Mouse (Mus musculus): ENCODE data around the gene Eno1. TPM values are rescaled to one million over a fixed set of nuclear protein-coding genes. Genes with fewer than 3 reads are reported as not detected.

Eno1 gene
- polyA plus RNA-seq, 1 experiment from 2014 or later: 2,045 TPM

GRCm38 (mm10) chr4:150223830-150224229 is 12.7 kb upstream of the Eno1 start:
- peaks cover 8% of the 10 kb centered on the region; the same call in 1 of the 2 replicates for H3K4me1 ChIP-seq (ENCODE audit: insufficient read depth, low read length)
- no peak overlapping the region for H3K27ac ChIP-seq (ENCODE audit: low read length)
- H3K9ac ChIP-seq (replicated peaks; ENCODE audit: low read length): no peak overlapping the region
- no peak for ATAC-seq (ENCODE audit: low FRiP score, low TSS enrichment)
- H3K4me3 ChIP-seq (ENCODE audit: low read length): no peak overlapping the region
- no peaks in the 10 kb centered on the region for H3K27me3 ChIP-seq (ENCODE audit: insufficient read depth, low read length)
- no peak overlapping the region for H3K4me2 ChIP-seq (replicated peaks; ENCODE audit: low read depth, low read length)
- WGBS: 87% methylated on average over 4 of the region's 4 CpGs
- no peaks in the 10 kb centered on the region for H3K9me3 ChIP-seq (ENCODE audit: low read length)
- H3K36me3 ChIP-seq (ENCODE audit: insufficient read depth, low read length): no peaks in the 10 kb centered on the region

- no peaks in the 10 kb centered on the region for H3K36me3 ChIP-seq (ENCODE audit: insufficient read depth, low read length)
- no peak overlapping the region for H3K4me3 ChIP-seq (ENCODE audit: low read length)
- no peak overlapping the region for H3K27ac ChIP-seq (ENCODE audit: low read length)
- 88% methylated on average over 1 of the region's 1 CpGs for WGBS
- peaks cover 16% of the 10 kb centered on the region for H3K4me1 ChIP-seq (ENCODE audit: insufficient read depth, low read length)
- H3K9ac ChIP-seq (replicated peaks; ENCODE audit: low read length): no peak overlapping the region
- H3K27me3 ChIP-seq (ENCODE audit: insufficient read depth, low read length): no peaks in the 10 kb centered on the region
- H3K4me2 ChIP-seq (replicated peaks; ENCODE audit: low read depth, low read length): no peak overlapping the region
- ATAC-seq (ENCODE audit: low FRiP score, low TSS enrichment): no peak
- H3K9me3 ChIP-seq (ENCODE audit: low read length): no peaks in the 10 kb centered on the region
Observed at GRCm38 (mm10) chr4:150225700-150226099, 10.8 kb upstream of the Eno1 start.

GRCm38 (mm10) chr4:150226818-150227688 is 9.5 kb upstream of the Eno1 start:
- Histone ChIP-seq H3K27ac (ENCODE audit: low read length) (no peak overlapping the region; the same call in 1 of the 2 replicates), H3K27me3 (ENCODE audit: insufficient read depth, low read length) (no peaks in the 10 kb centered on the region), H3K9ac (replicated peaks; ENCODE audit: low read length) (no peak overlapping the region), H3K4me1 (ENCODE audit: insufficient read depth, low read length) (peaks cover 26% of the 10 kb centered on the region), H3K9me3 (ENCODE audit: low read length) (no peaks in the 10 kb centered on the region), H3K36me3 (ENCODE audit: insufficient read depth, low read length) (no peaks in the 10 kb centered on the region), H3K4me3 (ENCODE audit: low read length) (no peak overlapping the region), H3K4me2 (replicated peaks; ENCODE audit: low read depth, low read length) (no peak overlapping the region)
- no peak for ATAC-seq (ENCODE audit: low FRiP score, low TSS enrichment)
- 66% methylated on average over 7 of the region's 7 CpGs for WGBS

GRCm38 (mm10) chr4:150228581-150229348 is 7.8 kb upstream of the Eno1 start:
- no peak for ATAC-seq (ENCODE audit: low FRiP score, low TSS enrichment)
- Histone ChIP-seq H3K27ac (ENCODE audit: low read length) (no peak overlapping the region), H3K27me3 (ENCODE audit: insufficient read depth, low read length) (no peaks in the 10 kb centered on the region), H3K9ac (replicated peaks; ENCODE audit: low read length) (no peak overlapping the region), H3K4me2 (replicated peaks; ENCODE audit: low read depth, low read length) (no peak overlapping the region), H3K36me3 (ENCODE audit: insufficient read depth, low read length) (no peaks in the 10 kb centered on the region), H3K4me1 (ENCODE audit: insufficient read depth, low read length) (peaks cover 28% of the 10 kb centered on the region), H3K4me3 (ENCODE audit: low read length) (no peak overlapping the region), H3K9me3 (ENCODE audit: low read length) (no peaks in the 10 kb centered on the region)
- 51% methylated on average over 7 of the region's 7 CpGs for WGBS

GRCm38 (mm10) chr4:150229747-150230390 is 6.7 kb upstream of the Eno1 start:
- ATAC-seq (ENCODE audit: low FRiP score, low TSS enrichment): no peak
- Histone ChIP-seq H3K36me3 (ENCODE audit: insufficient read depth, low read length) (no peaks in the 10 kb centered on the region), H3K4me3 (ENCODE audit: low read length) (no peak overlapping the region), H3K9me3 (ENCODE audit: low read length) (no peaks in the 10 kb centered on the region), H3K27me3 (ENCODE audit: insufficient read depth, low read length) (no peaks in the 10 kb centered on the region), H3K4me2 (replicated peaks; ENCODE audit: low read depth, low read length) (no peak overlapping the region), H3K9ac (replicated peaks; ENCODE audit: low read length) (no peak overlapping the region), H3K27ac (ENCODE audit: low read length) (peak overlapping the region; percentile 61; the same call in 1 of the 2 replicates), H3K4me1 (ENCODE audit: insufficient read depth, low read length) (peaks cover 36% of the 10 kb centered on the region)
- WGBS: 34% methylated on average over 10 of the region's 15 CpGs

GRCm38 (mm10) chr4:150230460-150231407 is 5.8 kb upstream of the Eno1 start:
- peak overlapping the region; percentile 22 for H3K9ac ChIP-seq (replicated peaks; ENCODE audit: low read length)
- 0 out of 2 replicates have a peak, but pooled peaks have one; percentile 11 for ATAC-seq (ENCODE audit: low FRiP score, low TSS enrichment)
- 11% methylated on average over 21 of the region's 21 CpGs for WGBS

GRCm38 (mm10) chr4:150231871-150232270 is 4.7 kb upstream of the Eno1 start:
- Histone ChIP-seq H3K27me3 (ENCODE audit: insufficient read depth, low read length) (no peaks in the 10 kb centered on the region), H3K36me3 (ENCODE audit: insufficient read depth, low read length) (no peaks in the 10 kb centered on the region), H3K27ac (ENCODE audit: low read length) (no peak overlapping the region), H3K4me1 (ENCODE audit: insufficient read depth, low read length) (peaks cover 41% of the 10 kb centered on the region), H3K4me3 (ENCODE audit: low read length) (no peak overlapping the region), H3K9ac (replicated peaks; ENCODE audit: low read length) (no peak overlapping the region), H3K4me2 (replicated peaks; ENCODE audit: low read depth, low read length) (no peak overlapping the region), H3K9me3 (ENCODE audit: low read length) (no peaks in the 10 kb centered on the region)
- WGBS: 42% methylated on average over 8 of the region's 8 CpGs
- no peak for ATAC-seq (ENCODE audit: low FRiP score, low TSS enrichment)

More at GRCm38 (mm10) chr4:150230460-150231407, 5.8 kb upstream of the Eno1 start:
- H3K27ac ChIP-seq (ENCODE audit: low read length): peak overlapping the region; percentile 61
- peak overlapping the region; percentile 7; the same call in 1 of the 2 replicates for H3K4me2 ChIP-seq (replicated peaks; ENCODE audit: low read depth, low read length)
- no peaks in the 10 kb centered on the region for H3K9me3 ChIP-seq (ENCODE audit: low read length)
- peaks cover 37% of the 10 kb centered on the region for H3K4me1 ChIP-seq (ENCODE audit: insufficient read depth, low read length)
- no peaks in the 10 kb centered on the region for H3K36me3 ChIP-seq (ENCODE audit: insufficient read depth, low read length)
- no peaks in the 10 kb centered on the region for H3K27me3 ChIP-seq (ENCODE audit: insufficient read depth, low read length)
- no peak overlapping the region for H3K4me3 ChIP-seq (ENCODE audit: low read length)

- Histone ChIP-seq H3K4me1 (ENCODE audit: insufficient read depth, low read length) (peaks cover 52% of the 10 kb centered on the region), H3K9ac (replicated peaks; ENCODE audit: low read length) (no peak overlapping the region), H3K27me3 (ENCODE audit: insufficient read depth, low read length) (no peaks in the 10 kb centered on the region), H3K4me3 (ENCODE audit: low read length) (no peak overlapping the region), H3K36me3 (ENCODE audit: insufficient read depth, low read length) (0 out of 2 replicates have a peak, but pooled peaks cover 3% of the 10 kb centered on the region), H3K9me3 (ENCODE audit: low read length) (no peaks in the 10 kb centered on the region), H3K27ac (ENCODE audit: low read length) (peak overlapping the region; percentile 45), H3K4me2 (replicated peaks; ENCODE audit: low read depth, low read length) (no peak overlapping the region)
- WGBS: 36% methylated on average over 8 of the region's 8 CpGs
- no peak for ATAC-seq (ENCODE audit: low FRiP score, low TSS enrichment)
Observed at GRCm38 (mm10) chr4:150234599-150235327, 1.8 kb upstream of the Eno1 start.

All from kidney, embryonic 16.5 days (tissue).